Mouse (Mus musculus) erythroid progenitor cell, adult 5-6 weeks (primary cell): ENCODE data around the gene Gm14085. TPM values are rescaled to one million over a fixed set of nuclear protein-coding genes. Genes with fewer than 3 reads are reported as not detected.
"Not testable (repeated sequence)": the region's sequence is repeated elsewhere in the genome, so short reads cannot be mapped to it uniquely, and the experiment has no call there.

Experiments used
- ATAC-seq: replicated peaks from 2 replicates; pipeline ENCODE4 v1.8.0; 2016; ENCODE audit warnings: moderate number of reproducible peaks, mild to moderate bottlenecking, moderate TSS enrichment, inconsistent platforms; ENCODE audit not compliant: poor library complexity, low FRiP score, severe bottlenecking
- total RNA-seq, 2 experiments: library from RNA; stranded (forward) in 1 of 2; stranded (reverse) in 1 of 2; fragments of 150-400 nt in 1 of 2; fragments of 186-747, 209-891 nt in 1 of 2; gene quantifications; 2 replicates each; pipeline versions ENCODE4 v1.2.3 to v1.2.4; 2015 to 2017; ENCODE audit warnings: low replicate concordance in 2 of 2

Gm14085 gene
- 1.3 and 3.2 TPM in 2 replicates for total RNA-seq (2015; ENCODE audit: low replicate concordance)
- 0.98 and 1.3 TPM in 2 replicates for total RNA-seq (2017; ENCODE audit: low replicate concordance)

- ATAC-seq = no peak
Measured at GRCm38 (mm10) chr2:122484641-122485040, at the start of gene Gm14085. Gene Gm14085 (plus strand): TSS chr2:122484941.

- not testable (repeated sequence) for ATAC-seq
Measured at GRCm38 (mm10) chr2:122438706-122439482, 45.8 kb upstream of the Gm14085 start.

- not testable (repeated sequence) for ATAC-seq
Measured at GRCm38 (mm10) chr2:122440521-122440920, 44.2 kb upstream of the Gm14085 start.

- no peak for ATAC-seq
Measured at GRCm38 (mm10) chr2:122441000-122441933, 43.5 kb upstream of the Gm14085 start.

- no peak for ATAC-seq
Measured at GRCm38 (mm10) chr2:122450351-122450750, 34.4 kb upstream of the Gm14085 start.

GRCm38 (mm10) chr2:122452426-122452825 is 32.3 kb upstream of the Gm14085 start:
- ATAC-seq = no peak

- ATAC-seq = no peak
Measured at GRCm38 (mm10) chr2:122466901-122467300, 17.8 kb upstream of the Gm14085 start.

- ATAC-seq = peak; percentile 99
Measured at GRCm38 (mm10) chr2:122467351-122468013, 17.3 kb upstream of the Gm14085 start.

- no peak for ATAC-seq
Measured at GRCm38 (mm10) chr2:122469221-122469620, 15.5 kb upstream of the Gm14085 start.

GRCm38 (mm10) chr2:122476585-122476984 is 8.2 kb upstream of the Gm14085 start:
- ATAC-seq = no peak

GRCm38 (mm10) chr2:122483787-122484186 is 954 bp upstream of the Gm14085 start:
- ATAC-seq = not testable (repeated sequence)

GRCm38 (mm10) chr2:122485654-122486053 is 913 bp downstream of the Gm14085 start:
- not testable (repeated sequence) for ATAC-seq

- ATAC-seq = not testable (repeated sequence)
Measured at GRCm38 (mm10) chr2:122486122-122486521, 1.4 kb downstream of the Gm14085 start.

GRCm38 (mm10) chr2:122486674-122487073 is 1.9 kb downstream of the Gm14085 start:
- no peak for ATAC-seq

GRCm38 (mm10) chr2:122529696-122530095 is 45.0 kb downstream of the Gm14085 start:
- not testable (repeated sequence) for ATAC-seq

GRCm38 (mm10) chr2:122531290-122531689 is 46.5 kb downstream of the Gm14085 start:
- no peak for ATAC-seq

- ATAC-seq = no peak
Measured at GRCm38 (mm10) chr2:122531726-122532125, 47.0 kb downstream of the Gm14085 start.

GRCm38 (mm10) chr2:122532136-122532801 is 47.5 kb downstream of the Gm14085 start:
- no peak for ATAC-seq

GRCm38 (mm10) chr2:122532802-122533186 is 48.1 kb downstream of the Gm14085 start:
- no peak for ATAC-seq
